Mouse (Mus musculus) kidney, postnatal 0 days (tissue): ENCODE results near the gene Lin52. TPM values are rescaled to one million over a fixed set of nuclear protein-coding genes. Genes with fewer than 3 reads are reported as not detected.

ENCODE experiments used
- ATAC-seq: fragments of 200-750 bp; cut with Nextera tagmentation; replicated peaks from 2 replicates; pipeline ENCODE4 v1.8.0; 2017; ENCODE audit warnings: low read depth, moderate number of reproducible peaks, moderate TSS enrichment, moderate library complexity; ENCODE audit not compliant: low FRiP score
- DNase-seq: peaks from one replicate; pipeline ENCODE4 v3.0.0-alpha.2; 2016; ENCODE audit warnings: low spot score
- H3K27ac ChIP-seq: fragments of 300-500 bp; sonication (generic); 2 replicates; pipeline ENCODE4 v1.5.1; 2014; ENCODE audit warnings: mild to moderate bottlenecking
- H3K27me3 ChIP-seq: fragments of 300-500 bp; sonication (generic); 2 replicates; pipeline ENCODE4 v1.6.1; 2014; ENCODE audit warnings: low read length, mixed read lengths; ENCODE audit not compliant: insufficient read depth
- H3K36me3 ChIP-seq: fragments of 300-500 bp; sonication (generic); 2 replicates; pipeline ENCODE4 v1.6.1; 2014; ENCODE audit warnings: low read length, mixed read lengths; ENCODE audit not compliant: insufficient read depth
- H3K4me1 ChIP-seq: fragments of 300-500 bp; sonication (generic); replicated peaks from 2 replicates; pipeline ENCODE4 v1.6.1; 2014; ENCODE audit warnings: antibody characterized with exemption, low read length, mixed read lengths; ENCODE audit not compliant: insufficient read depth
- H3K4me2 ChIP-seq: fragments of 300-500 bp; sonication (generic); 2 replicates; pipeline ENCODE4 v1.6.1; 2014; ENCODE audit warnings: mild to moderate bottlenecking, low read length, moderate library complexity, mixed read lengths
- H3K4me3 ChIP-seq: fragments of 300-500 bp; sonication (generic); replicated peaks from 2 replicates; pipeline ENCODE4 v1.5.1; 2014; ENCODE audit warnings: low read depth, low read length
- H3K9ac ChIP-seq: fragments of 300-500 bp; sonication (generic); 2 replicates; pipeline ENCODE4 v1.6.1; 2014; ENCODE audit warnings: low read depth, low read length
- H3K9me3 ChIP-seq: fragments of 300-500 bp; sonication (generic); replicated peaks from 2 replicates; pipeline ENCODE4 v1.6.1; 2016; ENCODE audit warnings: low read length, inconsistent platforms, mixed read lengths
- CTCF ChIP-seq: IDR thresholded peaks from 2 replicates; pipeline ENCODE4 v1.5.1; 2016; ENCODE audit warnings: antibody characterized with exemption, low read depth, mild to moderate bottlenecking, moderate library complexity
- WGBS: fragments of 180-500 bp; shearing (Covaris S2); extraction: QIAGEN DNeasy Blood & Tissue Kit; methylation state at CpG from one replicate; pipeline ENCODE4 v1.1.7; 2014; 5-methylcytosine and 5-hydroxymethylcytosine counted together
- polyA plus RNA-seq: library from polyadenylated mRNA; unstranded; fragments of >200 nt; fragmentation: Nextera tagmentation; extraction: Ambion mirVana; gene quantifications from 2 replicates; pipeline ENCODE4 v1.2.1, GENCODE M21; 2015

Lin52 gene
- polyA plus RNA-seq, 1 experiment from 2014 or later: 18.7 TPM

GRCm38 (mm10) chr12:84442526-84442925, 8.7 kb upstream of the Lin52 start:
- no peak overlapping the region for H3K4me3 ChIP-seq
- H3K9ac ChIP-seq: no peak overlapping the region
- TF ChIP-seq CTCF: no peak
- H3K27me3 ChIP-seq: no peaks in the 10 kb centered on the region
- DNase-seq: no peak
- no peaks in the 10 kb centered on the region for H3K9me3 ChIP-seq
- no peaks in the 10 kb centered on the region for H3K4me1 ChIP-seq
- H3K36me3 ChIP-seq: 0 out of 2 replicates have a peak, but pooled peaks cover 10% of the 10 kb centered on the region
- 74% methylated on average over 4 of the region's 4 CpGs for WGBS
- ATAC-seq: no peak
- no peak overlapping the region for H3K4me2 ChIP-seq
- no peak overlapping the region for H3K27ac ChIP-seq

- DNase-seq: peak; percentile 16
- ATAC-seq: no peak
- TF ChIP-seq CTCF: no peak
- Histone ChIP-seq H3K4me3 (no peak overlapping the region), H3K9ac (no peak overlapping the region), H3K4me2 (no peak overlapping the region), H3K27ac (no peak overlapping the region; the same call in 1 of the 2 replicates), H3K36me3 (no peaks in the 10 kb centered on the region), H3K4me1 (0 out of 2 replicates have a peak, but pooled peaks cover 3% of the 10 kb centered on the region), H3K27me3 (no peaks in the 10 kb centered on the region), H3K9me3 (no peaks in the 10 kb centered on the region)
- 57% methylated on average over 1 of the region's 1 CpGs for WGBS
These were observed 3.8 kb upstream of the Lin52 start for GRCm38 (mm10) chr12:84447386-84447785.

- H3K36me3 ChIP-seq: no peaks in the 10 kb centered on the region
- TF ChIP-seq CTCF: no peak
- H3K9ac ChIP-seq: no peak overlapping the region
- no peaks in the 10 kb centered on the region for H3K9me3 ChIP-seq
- DNase-seq (no peak), ATAC-seq (no peak)
- no peaks in the 10 kb centered on the region for H3K27me3 ChIP-seq
- H3K4me1 ChIP-seq: 0 out of 2 replicates have a peak, but pooled peaks cover 3% of the 10 kb centered on the region
- 81% methylated on average over 6 of the region's 6 CpGs for WGBS
- H3K4me2 ChIP-seq: no peak overlapping the region
- H3K4me3 ChIP-seq: no peak overlapping the region
- H3K27ac ChIP-seq: no peak overlapping the region; the same call in 1 of the 2 replicates
These were observed 3.0 kb upstream of the Lin52 start for GRCm38 (mm10) chr12:84448181-84448580.

GRCm38 (mm10) chr12:84449887-84450286, 1.3 kb upstream of the Lin52 start:
- no peak for DNase-seq
- peak overlapping the region; percentile 81; the same call in 1 of the 2 replicates for H3K9ac ChIP-seq

GRCm38 (mm10) chr12:84450351-84450717, 888 bp upstream of the Lin52 start:
- TF ChIP-seq CTCF: no peak
- Histone ChIP-seq H3K4me3 (peak overlapping the region; percentile 76), H3K4me2 (peak overlapping the region; percentile 85), H3K36me3 (no peaks in the 10 kb centered on the region), H3K4me1 (0 out of 2 replicates have a peak, but pooled peaks cover 3% of the 10 kb centered on the region), H3K9ac (peak overlapping the region; percentile 81), H3K27me3 (no peaks in the 10 kb centered on the region), H3K27ac (peak overlapping the region; percentile 96), H3K9me3 (no peaks in the 10 kb centered on the region)
- DNase-seq (peak; percentile 65), ATAC-seq (peak; percentile 10)
- WGBS: 0% methylated on average over 6 of the region's 6 CpGs

More at GRCm38 (mm10) chr12:84449887-84450286, 1.3 kb upstream of the Lin52 start:
- H3K36me3 ChIP-seq: no peaks in the 10 kb centered on the region
- 58% methylated on average over 10 of the region's 10 CpGs for WGBS
- peak overlapping the region; percentile 96 for H3K27ac ChIP-seq
- H3K27me3 ChIP-seq: no peaks in the 10 kb centered on the region
- H3K9me3 ChIP-seq: no peaks in the 10 kb centered on the region
- 0 out of 2 replicates have a peak, but pooled peaks cover 3% of the 10 kb centered on the region for H3K4me1 ChIP-seq
- peak overlapping the region; percentile 76 for H3K4me3 ChIP-seq
- peak overlapping the region; percentile 85 for H3K4me2 ChIP-seq
- ATAC-seq: no peak
- TF ChIP-seq CTCF: no peak

GRCm38 (mm10) chr12:84451801-84452200, 579 bp downstream of the Lin52 start:
- DNase-seq: peak; percentile 9
- peak overlapping the region; percentile 76 for H3K4me3 ChIP-seq

GRCm38 (mm10) chr12:84456911-84457310, 5.7 kb downstream of the Lin52 start:
- Histone ChIP-seq H3K4me3 (no peak overlapping the region), H3K9ac (no peak overlapping the region), H3K36me3 (peaks cover 20% of the 10 kb centered on the region), H3K9me3 (no peaks in the 10 kb centered on the region), H3K27me3 (no peaks in the 10 kb centered on the region), H3K27ac (no peak overlapping the region), H3K4me2 (no peak overlapping the region), H3K4me1 (no peaks in the 10 kb centered on the region)
- WGBS: 91% methylated on average over 3 of the region's 3 CpGs
- TF ChIP-seq CTCF: no peak
- no peak for DNase-seq
- no peak for ATAC-seq

More at GRCm38 (mm10) chr12:84451801-84452200, 579 bp downstream of the Lin52 start:
- no peaks in the 10 kb centered on the region for H3K27me3 ChIP-seq
- peak overlapping the region; percentile 87 for H3K4me2 ChIP-seq
- no peak for ATAC-seq
- TF ChIP-seq CTCF: no peak
- H3K36me3 ChIP-seq: no peaks in the 10 kb centered on the region
- peak overlapping the region; percentile 83 for H3K27ac ChIP-seq
- H3K9ac ChIP-seq: peak overlapping the region; percentile 74
- 0 out of 2 replicates have a peak, but pooled peaks cover 3% of the 10 kb centered on the region for H3K4me1 ChIP-seq
- WGBS: under 1% methylated on average over 11 of the region's 11 CpGs
- no peaks in the 10 kb centered on the region for H3K9me3 ChIP-seq
